Mouse (Mus musculus): ENCODE measurements around the gene St8sia6. TPM values are rescaled to one million over a fixed set of nuclear protein-coding genes. Genes with fewer than 3 reads are reported as not detected.
"Not testable (repeated sequence)": the region's sequence is repeated elsewhere in the genome, so short reads cannot be mapped to it uniquely, and the experiment has no call there.

St8sia6 gene
- total RNA-seq, 2 experiments from 2014 or later, result 0.57 to 0.94 TPM

DNA sequence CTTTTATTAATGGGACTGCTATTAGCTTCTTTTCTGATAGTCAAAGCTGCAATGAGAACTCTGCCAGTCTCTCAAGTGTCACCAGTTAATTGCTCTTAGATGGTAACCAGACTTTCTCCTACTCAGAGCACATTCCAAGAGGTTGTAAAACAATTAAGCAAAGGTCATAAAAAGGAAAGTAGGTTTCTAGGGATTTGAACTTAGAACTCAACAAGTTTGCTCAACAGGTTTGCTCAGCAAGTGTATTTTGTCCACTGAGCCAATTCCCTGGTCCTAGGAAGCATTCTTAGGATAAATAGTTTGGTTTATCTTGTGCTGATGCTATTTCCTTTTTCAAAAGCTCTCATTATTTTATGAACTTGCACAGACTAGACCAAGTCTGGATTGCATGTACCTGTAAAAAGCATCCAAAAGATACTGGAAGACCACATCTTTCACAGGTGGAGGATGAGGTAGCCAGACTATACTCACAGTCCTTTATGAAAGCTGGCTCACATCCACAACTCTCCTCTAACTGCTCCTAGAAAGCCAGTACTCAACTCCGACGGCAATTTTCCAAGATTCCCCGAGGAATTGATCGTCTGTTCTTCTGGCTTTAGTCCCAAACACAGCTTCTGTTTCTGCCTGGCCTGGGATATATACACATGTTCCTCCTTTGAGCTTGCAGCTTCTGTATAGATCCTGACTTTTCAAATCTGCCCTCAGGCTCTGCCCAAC, 111.2 kb downstream of the St8sia6 start:
- intact Hi-C loops (cut with DNase I), result no loop called here
- DNase-seq (ENCODE audit: low spot score in 2 of 2), result peak in 1 of 2 experiments; percentile 2

DNA sequence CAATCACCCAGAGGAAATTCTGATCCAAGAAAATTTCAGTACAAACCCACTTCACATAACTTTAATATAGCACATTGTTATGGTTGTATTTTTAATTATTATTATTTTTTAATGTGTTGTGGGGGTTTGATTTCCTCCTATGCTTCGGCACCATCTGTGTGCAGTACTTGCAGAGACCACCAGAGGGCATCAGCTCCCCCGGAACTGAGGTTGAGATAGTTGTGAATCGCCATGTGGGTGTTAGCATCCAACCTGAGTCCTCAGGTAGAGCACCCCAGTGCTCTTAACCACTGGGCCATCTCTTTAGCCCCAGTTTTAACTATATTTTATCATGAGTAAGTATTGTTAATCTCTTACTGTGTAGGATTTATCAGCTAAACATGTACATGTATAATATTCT, 120.9 kb downstream of the St8sia6 start:
- intact Hi-C loops (cut with DNase I), result no loop called here
- no peak for DNase-seq (ENCODE audit: low spot score in 2 of 2)

GRCm38 (mm10) chr2:13672426-13672825, 121.4 kb downstream of the St8sia6 start:
- intact Hi-C loops (cut with DNase I), result no loop called here
- no peak for DNase-seq (ENCODE audit: low spot score in 2 of 2)

GRCm38 (mm10) chr2:13634866-13635265, 159.0 kb downstream of the St8sia6 start:
- DNase-seq (ENCODE audit: low spot score in 2 of 2), result no peak
- intact Hi-C loops (cut with DNase I), result loop anchor here (10.0 kb wide), 1 partner anchor 660 kb away; no protein-coding TSS in a partner anchor

- DNase-seq (ENCODE audit: low spot score in 2 of 2), result no peak
- intact Hi-C loops (cut with DNase I), result loop anchor here (10.0 kb wide), 1 partner anchor 665 kb away; no protein-coding TSS in a partner anchor
Measured at GRCm38 (mm10) chr2:13630136-13630832, 163.6 kb downstream of the St8sia6 start.

- intact Hi-C loops (cut with DNase I); DNase-seq (ENCODE audit: low spot score in 2 of 2): not testable (repeated sequence)
Measured at GRCm38 (mm10) chr2:13603636-13604035, 190.2 kb downstream of the St8sia6 start.

DNA sequence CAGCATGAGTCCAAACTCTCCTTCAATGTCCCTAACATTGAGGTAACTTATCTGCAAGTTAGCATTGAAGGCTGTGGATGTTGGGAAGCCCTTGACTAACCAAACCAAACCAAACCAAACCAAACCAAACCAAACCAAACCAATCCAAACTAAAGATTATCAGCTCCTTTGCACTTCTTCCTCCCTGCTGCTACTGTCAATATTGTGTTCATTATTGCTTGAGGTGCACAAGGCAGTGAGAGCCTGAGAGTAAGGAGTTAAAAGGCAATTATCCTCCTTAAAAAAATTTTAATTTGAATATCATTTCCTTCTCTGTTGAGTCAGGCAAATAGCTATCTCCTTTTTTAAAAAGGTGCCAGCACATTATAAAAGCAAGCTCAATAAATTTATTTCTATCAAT, 190.8 kb downstream of the St8sia6 start:
- no peak for DNase-seq (ENCODE audit: low spot score in 2 of 2)
- intact Hi-C loops (cut with DNase I), result no loop called here

Other genes with a start within 250 kb of the St8sia6 start
- gene Trdmt1, start 249.4 kb downstream of the St8sia6 start, total RNA-seq (2021), result 1 to 10 TPM; 3.6 to 7.7 TPM
- 10 to 100 TPM; 56.3 to 56.4 TPM for gene Vim, start 220.1 kb downstream of the St8sia6 start, total RNA-seq (2021)

Data from left cerebral cortex, postnatal 25 days (tissue).